Mouse (Mus musculus): Measurements from ENCODE around the gene Nbr1.
A peak's percentile ranks its signal among the peaks of the same experiment; 100 is the strongest.
"Not testable (repeated sequence)": the region's sequence is repeated elsewhere in the genome, so short reads cannot be mapped to it uniquely, and the experiment has no call there.

Gene Nbr1

DNA sequence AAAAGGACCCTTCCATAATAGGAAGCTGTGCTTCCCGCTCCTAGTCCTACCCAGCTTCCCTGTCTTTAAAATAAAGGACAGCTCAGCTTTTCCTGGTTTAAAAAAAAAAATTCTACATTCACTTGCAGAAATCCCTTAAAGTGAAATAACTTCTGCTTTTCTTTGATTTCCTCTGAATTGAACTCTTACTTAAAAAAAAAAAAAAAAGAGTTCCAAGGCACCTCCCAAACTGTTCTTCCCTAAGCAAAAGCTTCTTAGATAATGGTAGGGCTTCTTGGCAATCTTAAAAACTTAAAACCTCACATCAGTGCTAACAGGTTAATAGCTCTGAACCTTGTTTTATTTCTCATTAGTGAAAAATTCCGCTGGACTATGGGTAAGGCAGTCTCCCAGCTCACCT, 31.3 kb downstream of the Nbr1 start:
- no peak for DNase-seq

DNA sequence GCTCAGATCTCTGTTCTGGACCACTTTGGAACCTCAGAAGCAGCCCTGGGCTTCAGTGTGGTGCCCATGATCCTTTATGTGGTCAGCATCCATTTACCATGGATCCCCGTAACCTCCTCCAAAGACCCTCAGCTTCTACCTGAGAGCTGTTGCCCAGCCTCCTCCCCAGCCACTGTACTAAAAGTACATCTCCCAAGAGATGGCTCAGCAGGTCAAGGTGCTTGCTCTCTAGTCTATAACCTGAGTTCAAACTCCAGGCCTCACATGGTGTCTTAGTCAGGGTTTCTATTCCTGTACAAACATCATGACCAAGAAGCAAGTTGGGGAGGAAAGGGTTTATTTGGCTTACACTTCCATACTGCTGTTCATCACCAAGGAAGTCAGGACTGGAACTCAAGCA, 33.1 kb downstream of the Nbr1 start:
- DNase-seq, result not testable (repeated sequence)

DNA sequence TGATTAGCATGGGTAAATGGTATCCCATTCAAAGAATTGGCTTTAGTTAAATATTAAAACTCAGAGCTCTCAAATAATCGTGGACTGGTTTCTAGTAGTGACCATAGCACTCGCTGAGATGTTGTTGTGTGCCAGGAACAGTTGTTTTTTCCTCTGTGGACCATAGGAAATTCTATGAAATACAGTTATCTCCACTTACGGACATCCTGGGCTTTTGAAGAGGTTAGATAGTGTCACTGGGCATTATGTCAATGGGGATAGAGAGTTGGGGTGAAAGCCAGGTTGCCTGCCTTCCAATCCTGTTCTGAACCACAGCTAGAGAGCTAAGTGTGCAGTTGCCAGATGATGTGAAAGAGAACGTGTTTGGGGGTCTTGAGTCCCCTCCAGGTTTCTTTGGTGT, 33.9 kb downstream of the Nbr1 start:
- no peak for DNase-seq

DNA sequence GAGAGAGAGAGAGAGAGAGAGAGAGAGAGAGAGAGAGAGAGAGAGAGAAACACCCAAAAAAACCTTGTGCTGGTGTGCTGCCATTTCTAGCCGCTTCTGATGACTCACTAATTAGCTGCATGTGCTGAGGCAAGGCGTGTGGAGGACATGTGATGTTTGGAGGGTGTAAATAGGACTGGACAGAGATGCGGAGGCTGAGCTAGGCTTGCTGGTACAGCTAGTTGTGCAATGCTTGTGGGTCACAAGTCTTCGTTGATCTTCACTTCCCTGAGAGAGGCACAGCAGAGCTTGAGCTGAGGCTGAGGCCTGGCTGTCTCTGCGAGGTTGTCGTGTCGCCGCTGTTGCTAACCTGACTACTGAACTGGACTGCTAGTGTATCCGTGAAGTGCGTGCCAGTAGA, 35.7 kb downstream of the Nbr1 start:
- peak; percentile 96 for DNase-seq

DNA sequence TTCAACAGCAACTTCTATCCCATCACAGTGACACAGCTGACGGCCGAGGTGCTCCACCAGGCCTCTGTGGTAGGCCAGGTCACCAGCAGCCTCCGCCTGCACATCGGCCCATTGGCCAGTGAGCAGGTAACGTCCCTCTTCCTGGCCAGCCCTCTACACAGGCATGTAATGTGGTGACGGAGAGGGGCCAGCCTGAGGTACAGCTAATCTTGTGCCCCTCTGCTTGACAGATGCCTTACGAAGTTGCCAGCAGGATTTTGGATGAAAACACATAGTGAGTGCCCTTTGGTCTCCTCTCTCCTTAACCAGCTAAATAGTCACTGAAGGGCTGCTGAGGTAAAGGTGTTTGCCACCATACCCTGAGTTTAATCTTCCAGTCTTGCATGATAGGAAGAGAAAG, 36.9 kb downstream of the Nbr1 start:
- DNase-seq, result peak; percentile 84

DNA sequence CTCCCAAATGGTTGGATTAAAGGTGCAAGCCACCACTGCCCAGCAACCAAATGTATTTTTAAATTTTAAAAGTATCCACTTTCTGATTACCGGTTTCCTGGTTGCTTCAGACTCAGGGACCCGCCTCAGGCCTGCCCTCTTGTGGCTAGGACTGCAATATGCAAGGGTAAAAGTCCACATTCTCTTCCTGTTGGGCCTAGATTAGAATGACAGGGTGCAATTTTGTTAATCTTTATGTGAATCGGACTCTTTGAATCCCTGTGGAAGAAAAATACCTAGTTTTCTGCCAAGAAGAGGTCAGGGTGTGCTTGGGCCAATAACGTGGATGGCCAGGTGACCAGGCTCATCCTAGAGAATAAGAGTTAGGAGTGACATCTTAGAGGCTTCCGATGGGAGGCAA, 37.5 kb downstream of the Nbr1 start:
- DNase-seq, result no peak

DNA sequence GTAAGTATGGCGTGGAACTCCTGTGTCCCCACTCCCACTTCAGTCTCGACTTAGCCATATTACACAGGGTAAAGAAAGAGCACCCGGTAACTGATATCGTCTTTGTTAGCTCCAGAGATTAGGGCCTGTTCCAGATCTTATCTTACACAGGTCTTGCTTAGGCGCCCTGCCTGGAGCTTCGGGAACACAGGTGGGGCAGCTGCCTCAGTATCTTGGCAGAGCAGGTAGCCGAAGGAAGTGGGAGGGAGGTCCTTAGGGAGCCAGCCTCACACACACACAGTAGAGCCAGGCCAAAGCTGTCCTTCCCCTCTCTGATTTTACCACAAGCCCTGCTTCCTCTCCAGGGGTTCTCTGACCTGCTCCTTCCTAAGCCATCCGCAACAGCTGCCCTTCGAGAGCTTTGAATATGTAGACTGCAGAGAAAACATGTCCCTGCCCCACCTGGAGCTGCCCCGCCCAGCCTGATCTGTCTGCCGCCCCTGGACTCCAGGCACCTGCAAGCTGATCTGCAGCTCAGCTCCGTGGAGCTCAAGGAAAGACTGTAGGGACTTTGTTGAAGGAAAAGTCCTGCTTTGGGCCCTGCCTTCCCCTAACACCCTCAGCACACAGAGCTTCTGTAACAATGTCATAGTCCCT, 38.2 kb downstream of the Nbr1 start:
- DNase-seq, result no peak

DNA sequence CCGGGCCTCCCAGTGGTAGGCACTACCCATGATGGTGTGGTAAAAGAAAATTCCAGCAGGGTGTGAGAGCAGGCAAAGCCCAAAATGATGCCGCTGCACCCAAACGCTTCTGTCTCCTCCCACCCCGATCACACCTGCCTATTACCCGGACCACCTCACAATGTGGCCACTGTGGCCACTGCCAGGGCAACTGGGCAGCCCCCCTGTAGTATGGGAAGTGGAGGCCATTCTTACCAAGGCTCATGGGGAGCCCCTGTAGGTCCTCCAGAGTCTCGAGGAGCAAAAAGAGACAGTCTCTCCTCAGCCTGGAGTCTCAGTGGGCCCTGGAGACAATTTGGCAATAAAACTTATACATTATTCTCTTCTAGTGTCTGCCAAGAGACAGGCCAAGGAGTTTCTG, 47.2 kb downstream of the Nbr1 start, which contains the start of gene Gm11634:
TSS of gene Gm11634 (minus strand) at position 101 of the 400 bp plus-strand sequence.
- no peak for DNase-seq

DNA sequence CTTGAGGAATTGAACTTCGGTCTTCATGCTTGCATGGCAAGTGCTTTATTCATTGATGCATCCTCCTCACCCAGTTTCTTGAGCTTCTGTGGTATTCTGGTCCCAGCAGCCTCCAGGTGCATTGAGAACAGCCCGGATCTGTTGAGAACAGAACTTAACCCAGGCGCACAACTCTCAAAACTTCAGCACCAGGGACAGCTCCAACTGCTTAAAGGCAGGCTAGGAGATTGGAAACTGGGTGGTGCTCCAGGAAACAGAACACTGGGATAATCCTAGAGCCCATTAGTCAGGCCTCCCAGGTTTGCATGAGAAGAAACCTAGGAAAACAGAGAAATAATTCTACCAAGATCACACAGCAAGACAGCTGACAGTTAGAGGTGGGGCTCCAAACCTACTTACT, 50.5 kb downstream of the Nbr1 start:
- DNase-seq, result no peak

DNA sequence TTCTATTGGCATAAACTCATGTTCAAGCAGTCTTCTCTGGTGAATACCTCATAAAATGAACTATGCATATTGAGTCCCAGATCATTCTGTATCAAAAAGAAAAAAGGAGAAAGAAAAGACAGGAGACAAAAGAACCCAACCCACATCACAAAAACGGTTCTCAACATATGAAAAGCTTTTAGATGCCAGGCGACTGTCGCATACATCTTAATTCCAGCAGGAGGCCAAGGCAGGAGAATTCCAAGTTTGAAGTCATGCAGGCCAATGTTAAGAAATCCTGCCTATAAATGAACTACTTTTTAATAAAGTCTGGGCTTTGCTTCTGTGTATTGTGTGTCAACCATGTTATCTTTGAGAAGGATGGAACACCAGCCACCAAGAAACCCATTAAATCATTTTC, 52.2 kb downstream of the Nbr1 start:
- no peak for DNase-seq

DNA sequence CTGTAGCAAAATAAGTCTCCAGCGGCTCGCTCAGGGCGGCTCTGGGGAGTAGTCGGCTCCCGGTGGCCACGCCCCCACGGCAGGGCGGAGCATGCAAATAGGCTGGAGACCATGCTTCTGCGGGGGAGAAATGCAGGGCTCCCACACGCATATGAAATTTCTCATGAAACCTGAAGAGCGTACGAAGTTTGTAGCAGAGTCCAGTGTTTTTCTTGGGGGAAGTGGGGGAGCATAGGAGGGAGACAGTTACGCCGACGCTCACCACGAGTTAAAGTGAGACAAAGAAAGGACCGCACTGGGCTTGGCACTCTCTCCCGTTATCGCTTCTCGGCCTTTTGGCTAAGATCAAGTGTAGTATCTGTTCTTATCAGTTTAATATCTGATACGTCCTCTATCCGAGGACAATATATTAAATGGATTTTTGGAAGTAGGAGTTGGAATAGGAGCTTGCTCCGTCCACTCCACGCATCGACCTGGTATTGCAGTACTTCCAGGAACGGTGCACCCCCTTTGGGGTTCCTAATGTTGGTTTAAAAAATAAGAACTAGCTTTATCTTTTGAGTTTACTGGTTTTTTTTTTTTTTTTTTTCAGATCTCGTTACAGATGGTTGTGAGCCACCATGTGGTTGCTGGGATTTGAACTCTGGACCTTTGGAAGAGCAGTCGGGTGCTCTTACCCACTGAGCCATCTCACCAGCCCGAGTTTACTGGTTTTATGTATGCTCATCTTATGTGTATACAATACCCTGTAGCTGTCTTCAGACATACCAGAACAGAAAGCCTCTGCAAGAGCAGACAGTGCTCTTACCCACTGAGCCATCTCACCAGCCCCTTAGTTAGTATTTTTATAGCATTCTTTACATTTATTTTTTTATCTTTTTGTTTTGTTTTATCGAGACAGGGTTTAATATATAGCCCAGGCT, 52.8 kb downstream of the Nbr1 start:
- peak; percentile 95 for DNase-seq

DNA sequence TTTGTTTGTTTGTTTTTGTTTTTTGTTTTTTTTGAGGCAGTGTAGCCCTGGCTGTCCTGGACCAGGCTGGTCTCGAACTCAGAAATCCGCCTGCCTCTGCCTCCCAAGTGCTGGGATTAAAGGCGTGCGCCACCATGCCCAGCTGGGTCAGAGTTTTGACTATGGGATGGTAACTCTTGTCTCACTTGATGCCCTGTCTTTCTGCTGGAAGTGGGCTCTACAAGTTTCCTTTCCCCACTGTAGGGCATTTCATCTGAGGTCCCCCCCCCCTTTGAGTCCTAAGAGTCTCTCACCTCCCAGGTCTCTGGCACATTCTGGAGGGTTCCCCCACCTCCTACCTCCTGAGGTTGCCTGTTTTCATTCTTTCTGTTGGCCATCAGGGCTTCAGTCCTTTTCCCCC, 55.2 kb downstream of the Nbr1 start:
- DNase-seq, result not testable (repeated sequence)

DNA sequence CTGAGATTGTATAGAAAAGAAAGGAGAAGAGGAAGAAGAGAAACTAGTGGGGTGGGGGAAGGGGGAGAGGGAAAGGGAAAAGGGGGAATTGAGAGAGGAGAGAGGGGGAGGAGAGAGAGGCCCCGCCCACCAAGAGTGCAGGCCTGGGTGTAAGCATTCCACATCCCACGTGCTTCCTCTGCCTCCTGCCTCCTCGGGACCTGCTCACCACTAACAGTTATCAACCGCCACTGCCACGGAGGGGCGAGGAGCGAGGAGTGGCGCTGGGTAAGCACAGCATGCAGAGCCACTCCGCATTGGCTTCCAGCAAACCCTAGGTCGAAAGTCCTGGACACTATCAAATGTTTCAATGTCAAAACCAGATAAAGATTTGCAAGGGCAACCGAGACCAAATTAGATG, 58.5 kb downstream of the Nbr1 start:
- no peak for DNase-seq

DNA sequence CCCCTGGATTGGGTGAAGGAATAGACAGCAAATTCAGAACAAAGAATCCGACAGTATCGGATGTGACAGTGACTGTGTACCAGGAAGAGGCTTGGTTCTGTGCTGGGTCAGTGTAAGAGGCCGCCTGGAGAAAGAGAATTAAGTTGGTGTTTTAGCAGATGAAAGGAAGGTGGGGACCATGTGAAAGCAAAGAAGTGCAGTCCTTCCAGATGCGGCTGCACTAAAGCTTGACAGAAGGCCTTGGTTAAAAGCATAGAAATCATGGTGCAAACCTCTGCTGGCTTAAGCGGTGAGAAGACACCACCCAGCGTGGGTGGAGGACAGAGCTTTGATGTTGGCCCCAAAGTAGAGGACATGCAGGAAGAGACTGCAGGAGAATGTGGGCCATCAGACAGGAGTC, 61.6 kb downstream of the Nbr1 start:
- no peak for DNase-seq

DNA sequence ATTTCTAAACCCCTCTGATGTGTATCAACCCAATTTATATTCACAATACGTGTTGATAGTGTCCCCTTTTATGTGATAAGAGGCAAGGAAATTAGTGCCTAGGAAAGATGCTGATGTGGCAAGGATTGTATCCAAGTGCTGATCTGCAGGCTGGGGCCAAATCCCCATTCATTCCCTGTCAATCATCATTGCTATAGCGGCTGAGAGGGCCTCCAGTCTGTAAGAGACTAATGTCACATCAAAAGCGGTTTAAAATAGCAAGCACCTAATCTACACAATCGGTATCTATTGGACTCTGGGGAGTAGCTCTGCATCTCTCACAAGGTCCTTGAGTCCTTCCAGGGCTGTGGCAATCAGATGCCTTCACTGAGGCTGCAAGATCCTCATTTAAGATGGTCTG, 62.2 kb downstream of the Nbr1 start:
- no peak for DNase-seq

DNA sequence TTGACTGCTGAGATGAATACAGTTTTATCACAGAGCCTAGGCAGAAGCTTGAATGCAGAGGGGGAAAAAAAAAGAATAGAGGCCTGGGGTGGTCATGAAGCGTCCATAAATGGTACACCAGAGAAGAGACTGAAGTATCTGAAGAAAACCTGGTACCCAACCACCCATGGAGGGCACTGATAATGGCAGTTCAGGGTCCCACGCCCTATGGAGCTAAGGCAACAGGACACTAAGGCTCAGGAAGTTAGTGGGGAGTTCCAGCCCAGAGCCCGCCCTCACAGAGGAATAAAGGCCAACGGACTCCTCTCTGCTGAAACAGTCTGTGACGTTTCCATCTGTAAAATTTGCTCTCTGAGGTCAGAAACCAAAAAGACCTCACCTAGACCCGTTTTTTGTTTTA, 63.4 kb downstream of the Nbr1 start:
- no peak for DNase-seq

DNA sequence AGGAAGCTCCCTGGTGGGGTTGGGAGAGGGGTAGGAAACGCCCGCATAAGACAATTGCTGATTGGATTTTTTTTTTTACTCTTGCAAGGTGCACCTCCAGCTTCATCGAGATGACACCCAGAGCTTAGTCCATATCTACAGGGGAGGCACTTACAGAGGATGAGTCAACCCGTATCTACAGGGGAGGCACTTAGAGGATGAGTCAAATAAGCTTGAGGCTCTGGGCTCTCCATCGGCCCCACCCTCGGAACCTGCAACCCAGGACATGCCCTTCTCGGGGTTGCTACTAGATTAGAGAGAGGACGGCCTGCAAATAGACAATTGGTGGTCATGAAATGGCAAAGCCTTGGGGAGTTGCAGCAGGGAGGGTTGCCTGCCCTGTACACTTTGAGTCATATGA, 64.2 kb downstream of the Nbr1 start:
- DNase-seq, result no peak

DNA sequence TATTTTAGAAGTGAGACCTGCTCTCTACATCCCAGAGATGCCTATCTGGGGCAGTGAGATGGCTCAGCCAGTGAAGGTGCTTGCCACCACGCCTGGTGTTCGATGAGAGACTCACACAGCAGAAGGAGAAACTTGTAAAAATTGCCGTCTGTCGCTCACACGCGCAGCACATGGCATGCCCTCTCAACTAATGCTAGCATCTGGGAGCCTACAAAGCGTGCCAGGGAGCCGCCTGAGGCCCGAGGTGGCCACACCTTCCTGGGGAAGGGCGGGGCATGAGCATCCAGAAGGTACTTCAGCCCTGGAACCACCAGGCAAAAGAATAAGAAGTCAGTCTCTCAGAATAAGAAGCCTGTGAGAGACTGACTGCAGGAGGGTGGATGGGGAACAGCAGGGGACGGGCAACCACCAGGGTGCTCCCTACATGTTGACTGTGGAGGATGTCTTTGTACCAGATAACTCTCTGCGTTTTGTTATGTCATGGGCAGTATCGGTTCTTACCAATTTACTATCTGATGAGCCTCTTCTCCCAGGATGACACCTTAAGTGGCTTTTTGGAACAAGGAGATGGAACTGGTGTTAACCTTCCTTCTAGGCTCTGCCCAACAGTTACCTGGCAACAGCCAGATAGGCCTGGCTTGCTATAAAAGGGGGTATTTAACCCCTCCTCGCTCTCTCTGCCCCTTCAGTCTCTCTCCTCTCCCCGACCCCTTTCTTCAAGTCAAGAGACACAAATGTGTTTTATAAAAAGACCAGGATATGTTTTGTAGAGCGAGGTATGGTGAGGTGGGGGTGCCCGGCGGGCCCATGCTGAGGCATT, 65.2 kb downstream of the Nbr1 start:
- no peak for DNase-seq

DNA sequence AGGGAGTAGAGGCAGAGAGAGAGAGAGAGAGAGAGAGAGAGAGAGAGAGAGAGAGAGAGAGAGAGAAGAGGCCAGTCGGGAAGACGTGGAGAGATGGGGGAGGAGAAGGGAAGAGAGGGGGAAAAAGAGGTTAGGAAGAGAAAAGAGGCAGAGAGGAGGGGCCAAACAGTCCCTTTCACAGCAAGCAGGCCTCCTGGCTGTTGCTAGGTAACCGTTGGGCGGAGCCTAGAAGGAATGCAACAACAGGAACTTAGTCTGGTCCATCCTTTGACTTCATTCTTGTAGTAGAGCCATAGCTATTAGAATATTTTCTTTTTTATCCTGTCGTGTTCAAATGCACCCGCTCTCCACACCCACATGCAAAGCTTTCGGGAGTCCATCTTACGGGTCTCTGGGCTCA, 65.9 kb downstream of the Nbr1 start:
- DNase-seq, result no peak

DNA sequence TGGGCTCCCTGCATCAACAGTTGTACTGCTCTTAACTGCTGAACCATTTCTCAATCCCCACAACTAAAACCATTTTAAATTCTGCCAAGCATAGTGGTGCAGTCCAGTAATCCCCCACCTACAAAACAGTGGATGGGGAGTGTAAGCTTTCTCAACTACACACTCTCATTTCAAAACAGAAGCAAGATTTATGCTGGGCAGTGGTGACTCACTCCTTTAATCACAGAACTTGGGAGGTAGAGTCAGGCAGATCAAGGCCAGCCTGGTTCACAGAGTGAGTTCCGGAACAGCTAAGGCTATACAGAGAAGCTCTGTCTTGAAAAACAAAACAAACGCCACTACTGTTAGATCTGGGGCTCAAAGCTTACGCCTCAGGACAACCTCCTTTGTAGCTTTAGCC, 66.6 kb downstream of the Nbr1 start:
- DNase-seq, result no peak

DNA sequence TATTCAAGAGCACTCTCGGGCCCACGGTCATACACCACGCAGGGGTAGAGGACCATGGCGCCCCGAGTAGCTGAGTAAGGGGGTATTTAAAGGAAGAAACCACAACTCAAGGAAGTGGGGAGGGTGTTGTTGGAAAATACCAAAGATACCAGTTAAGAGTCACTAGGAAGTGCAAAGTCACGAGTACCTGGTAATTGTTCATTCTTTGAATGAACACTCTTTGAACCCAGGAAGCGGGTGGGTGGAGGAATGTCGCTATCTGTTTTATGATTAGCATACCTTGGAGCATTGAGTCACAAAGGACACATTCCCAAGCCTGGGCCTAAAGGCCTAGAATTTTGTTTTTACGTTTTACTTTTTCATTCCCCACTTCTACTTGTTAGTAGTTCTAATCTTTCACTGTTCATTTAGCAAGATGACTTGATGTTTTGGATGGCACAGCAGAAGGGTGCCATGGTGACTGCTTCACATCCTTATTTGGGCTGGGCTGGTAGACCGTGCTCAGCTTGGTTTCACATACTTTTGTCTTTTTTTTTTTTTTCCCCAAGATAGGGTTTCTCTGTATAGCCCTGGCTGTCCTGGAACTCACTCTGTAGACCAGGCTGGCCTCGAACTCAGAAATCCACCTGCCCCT, 68.2 kb downstream of the Nbr1 start:
- not testable (repeated sequence) for DNase-seq

DNA sequence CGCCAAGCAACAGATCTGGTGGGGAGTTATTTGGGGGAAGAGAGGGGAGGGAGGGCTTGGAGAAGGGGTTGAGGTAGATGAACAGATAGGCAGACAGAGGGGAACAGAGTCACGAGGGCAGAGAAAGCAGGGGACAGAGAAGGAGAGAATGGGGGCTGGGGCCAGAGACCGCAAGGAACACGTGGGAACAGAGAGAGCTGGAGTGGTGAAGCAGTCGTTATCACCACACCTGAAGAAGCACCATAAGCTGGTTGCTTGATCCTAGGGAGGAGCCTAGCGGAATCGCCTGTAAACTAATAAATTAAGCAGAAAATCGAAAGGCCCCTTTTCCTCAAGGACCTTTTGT, 74.7 kb downstream of the Nbr1 start:
- DNase-seq, result peak; percentile 96

All from heart, adult 11 months (tissue).